Mouse (Mus musculus) forebrain, embryonic 11.5 days (tissue): Measurements from ENCODE around the gene Cacna1d. TPM values are rescaled to one million over a fixed set of nuclear protein-coding genes. Genes with fewer than 3 reads are reported as not detected.

Experiments used
- ATAC-seq: fragments of 200-750 bp; cut with Nextera tagmentation; replicated peaks from 2 replicates; pipeline ENCODE4 v1.8.0; 2017; ENCODE audit warnings: moderate TSS enrichment; ENCODE audit not compliant: low FRiP score
- DNase-seq: peaks from one replicate; pipeline ENCODE4 v3.0.0-alpha.2; 2017; ENCODE audit warnings: low spot score
- H3K27ac ChIP-seq: fragments of 300-500 bp; sonication (generic); 2 replicates; pipeline ENCODE4 v1.5.1; 2014; ENCODE audit warnings: low read depth, low read length
- H3K27me3 ChIP-seq: fragments of 300-500 bp; sonication (generic); 2 replicates; pipeline ENCODE4 v1.6.1; 2014; ENCODE audit warnings: mild to moderate bottlenecking, low read length, mixed read lengths; ENCODE audit not compliant: control insufficient read depth, insufficient read depth
- H3K36me3 ChIP-seq: fragments of 300-500 bp; sonication (generic); 2 replicates; pipeline ENCODE4 v1.6.1; 2014; ENCODE audit warnings: mild to moderate bottlenecking, low read length, moderate library complexity, mixed read lengths; ENCODE audit not compliant: control insufficient read depth, insufficient read depth
- H3K4me1 ChIP-seq: fragments of 300-500 bp; sonication (generic); replicated peaks from 2 replicates; pipeline ENCODE4 v1.6.1; 2014; ENCODE audit warnings: low read length, mixed read lengths; ENCODE audit not compliant: control insufficient read depth, insufficient read depth
- H3K4me2 ChIP-seq: fragments of 300-500 bp; sonication (generic); 2 replicates; pipeline ENCODE4 v1.6.1; 2014; ENCODE audit warnings: low read depth, mild to moderate bottlenecking, low read length, moderate library complexity, mixed read lengths; ENCODE audit not compliant: severe bottlenecking
- H3K4me3 ChIP-seq: fragments of 300-500 bp; sonication (generic); 2 replicates; pipeline ENCODE4 v1.5.1; 2014; ENCODE audit warnings: low read depth, low read length
- H3K9ac ChIP-seq: fragments of 300-500 bp; sonication (generic); 2 replicates; pipeline ENCODE4 v1.6.1; 2014; ENCODE audit warnings: low read length
- H3K9me3 ChIP-seq: fragments of 300-500 bp; sonication (generic); 2 replicates; pipeline ENCODE4 v1.6.1; 2016; ENCODE audit warnings: low read length, mixed read lengths; ENCODE audit not compliant: control insufficient read depth
- WGBS: fragments of 180-500 bp; shearing (Covaris S2); extraction: QIAGEN DNeasy Blood & Tissue Kit; methylation state at CpG from one replicate; pipeline ENCODE4 v1.1.7; 2014; 5-methylcytosine and 5-hydroxymethylcytosine counted together
- polyA plus RNA-seq: library from polyadenylated mRNA; unstranded; fragments of >200 nt; fragmentation: Nextera tagmentation; extraction: Ambion mirVana; gene quantifications from 2 replicates; pipeline ENCODE4 v1.2.1, GENCODE M21; 2014

Cacna1d gene
- polyA plus RNA-seq, 1 experiment from 2014 or later, result 1.8 TPM

DNA sequence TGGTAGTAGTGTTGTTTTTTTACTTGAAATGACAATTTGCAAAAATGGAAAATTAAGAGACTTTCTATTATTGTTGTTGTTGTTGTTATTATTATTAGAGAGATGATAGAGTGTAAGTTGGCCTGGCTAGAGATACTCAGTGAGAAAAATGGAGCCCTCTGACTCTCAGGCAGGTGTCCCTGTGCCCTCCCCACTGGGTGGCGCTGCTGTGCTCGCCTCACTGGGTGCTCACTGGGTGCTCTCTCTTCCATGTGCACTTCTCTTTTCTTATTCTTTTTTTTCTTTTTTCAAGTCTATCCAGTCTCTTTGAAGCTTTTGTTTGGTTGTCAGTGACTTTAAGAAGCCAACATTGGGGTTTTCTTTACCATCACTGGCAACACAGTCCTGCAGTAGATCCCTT, 463.9 kb downstream of the Cacna1d start:
- ATAC-seq, result no peak

GRCm38 (mm10) chr14:30024387-30024786, 466.9 kb downstream of the Cacna1d start:
- Histone ChIP-seq H3K9me3 (no peaks in the 10 kb centered on the region), H3K27ac (no peak overlapping the region)

More for the DNA sequence above, 463.9 kb downstream of the Cacna1d start:
- no peak for DNase-seq
- Histone ChIP-seq H3K4me2 (no peak overlapping the region), H3K4me3 (no peak overlapping the region), H3K9ac (no peak overlapping the region), H3K36me3 (no peaks in the 10 kb centered on the region), H3K4me1 (no peaks in the 10 kb centered on the region), H3K9me3 (no peaks in the 10 kb centered on the region), H3K27ac (no peak overlapping the region), H3K27me3 (no peaks in the 10 kb centered on the region)
- 37% methylated on average over 2 of the region's 2 CpGs for WGBS

GRCm38 (mm10) chr14:30022471-30022870, 468.8 kb downstream of the Cacna1d start:
- Histone ChIP-seq H3K4me3 (no peak overlapping the region), H3K4me1 (no peaks in the 10 kb centered on the region), H3K4me2 (no peak overlapping the region), H3K9me3 (no peaks in the 10 kb centered on the region), H3K36me3 (no peaks in the 10 kb centered on the region), H3K27me3 (no peaks in the 10 kb centered on the region), H3K27ac (no peak overlapping the region), H3K9ac (no peak overlapping the region)
- no peak for ATAC-seq
- DNase-seq, result no peak
- 94% methylated on average over 6 of the region's 6 CpGs for WGBS

More at GRCm38 (mm10) chr14:30024387-30024786, 466.9 kb downstream of the Cacna1d start:
- no peaks in the 10 kb centered on the region for H3K4me1 ChIP-seq
- H3K27me3 ChIP-seq, result no peaks in the 10 kb centered on the region
- no peak overlapping the region for H3K4me3 ChIP-seq
- DNase-seq, result no peak
- no peaks in the 10 kb centered on the region for H3K36me3 ChIP-seq
- H3K9ac ChIP-seq, result no peak overlapping the region
- ATAC-seq, result no peak
- no peak overlapping the region for H3K4me2 ChIP-seq
- whole genome bisulfite sequencing, result 74% methylated on average over 7 of the region's 7 CpGs

DNA sequence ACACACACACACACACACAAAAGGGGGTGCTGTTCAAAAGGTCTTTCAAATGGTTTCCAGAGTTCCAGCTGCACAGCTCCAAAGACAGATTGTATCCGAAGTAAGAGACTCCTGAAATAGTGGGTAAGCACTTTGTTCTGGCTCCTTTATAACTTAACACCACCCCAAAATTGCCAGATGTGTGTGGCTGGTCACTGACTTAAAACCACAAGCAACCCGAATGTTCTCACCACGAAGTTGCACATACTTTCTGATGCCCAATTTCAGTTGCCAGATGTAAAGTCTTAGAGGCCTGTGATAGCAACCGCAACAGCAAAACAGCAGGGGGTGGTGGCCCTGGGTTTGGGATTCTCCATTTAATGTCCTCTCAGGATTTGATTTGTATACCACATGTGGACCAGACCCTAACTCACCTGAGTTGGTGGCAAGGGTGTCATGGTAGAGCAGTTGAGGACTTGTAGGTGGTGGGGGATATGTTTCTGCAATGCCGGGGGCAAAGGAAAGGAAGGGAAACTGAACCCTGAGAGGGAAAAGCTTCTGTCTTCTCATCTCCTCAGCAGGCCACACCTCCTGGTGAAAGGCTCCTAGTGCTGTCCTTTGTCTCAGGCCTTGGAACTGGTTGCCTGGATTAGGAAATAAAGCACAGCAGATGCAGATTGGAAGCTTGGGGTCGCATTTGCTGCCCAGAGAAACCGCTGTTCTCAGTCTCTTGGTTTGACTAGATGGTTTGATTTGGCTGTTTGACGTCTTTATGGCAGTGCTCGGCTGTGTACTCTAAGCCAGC, 471.3 kb downstream of the Cacna1d start:
- H3K9ac ChIP-seq, result no peak overlapping the region
- DNase-seq (no peak), ATAC-seq (no peak)
- H3K4me3 ChIP-seq, result no peak overlapping the region
- H3K36me3 ChIP-seq, result no peaks in the 10 kb centered on the region
- no peaks in the 10 kb centered on the region for H3K4me1 ChIP-seq
- H3K9me3 ChIP-seq, result no peaks in the 10 kb centered on the region
- WGBS, result 43% methylated on average over 9 of the region's 9 CpGs
- H3K4me2 ChIP-seq, result no peak overlapping the region
- no peaks in the 10 kb centered on the region for H3K27me3 ChIP-seq
- no peak overlapping the region for H3K27ac ChIP-seq

DNA sequence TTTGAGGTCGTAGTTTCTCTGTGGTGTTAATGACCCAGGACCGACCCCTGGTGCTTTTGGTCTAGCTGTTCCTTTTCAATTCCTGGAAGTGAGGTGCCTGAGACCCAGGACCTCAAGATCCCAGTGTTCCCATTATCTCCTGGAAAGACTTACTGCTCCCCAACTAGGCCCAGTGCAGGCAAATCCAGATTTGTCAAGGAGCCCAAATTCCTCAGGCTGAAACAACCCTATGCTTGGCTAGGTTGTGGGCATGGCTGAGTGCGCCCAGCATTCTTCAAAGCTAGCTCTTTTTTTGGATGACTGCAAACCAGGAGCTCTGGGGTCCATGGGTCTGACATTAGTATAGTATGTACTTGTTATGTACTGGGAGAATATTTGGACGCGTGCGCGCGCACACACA, 471.9 kb downstream of the Cacna1d start:
- Histone ChIP-seq H3K4me1 (no peaks in the 10 kb centered on the region), H3K36me3 (no peaks in the 10 kb centered on the region), H3K27me3 (no peaks in the 10 kb centered on the region), H3K27ac (no peak overlapping the region), H3K4me3 (no peak overlapping the region), H3K4me2 (no peak overlapping the region), H3K9me3 (no peaks in the 10 kb centered on the region), H3K9ac (no peak overlapping the region)
- 95% methylated on average over 8 of the region's 8 CpGs for WGBS
- no peak for DNase-seq
- no peak for ATAC-seq

DNA sequence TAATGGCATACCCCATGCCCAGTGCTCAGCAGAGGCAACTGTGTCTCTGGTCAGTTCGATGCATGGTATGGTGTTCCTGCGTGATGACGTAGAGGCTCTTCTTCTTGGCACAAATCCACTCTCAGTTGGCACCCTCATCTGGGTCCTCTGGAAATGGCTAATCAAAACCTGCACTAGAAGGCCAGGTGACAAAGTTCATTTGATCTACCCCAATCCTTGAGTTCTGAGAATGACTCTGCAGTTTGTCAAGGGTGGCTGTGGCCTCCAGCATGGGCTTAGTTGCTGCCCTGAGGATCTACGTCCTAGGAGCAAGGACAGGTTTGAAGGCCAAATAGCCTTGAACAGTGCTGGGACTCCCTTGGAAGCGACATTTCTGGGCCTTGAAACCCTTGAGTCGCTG, 472.4 kb downstream of the Cacna1d start:
- no peak overlapping the region for H3K9ac ChIP-seq
- WGBS, result 92% methylated on average over 6 of the region's 6 CpGs
- no peak overlapping the region for H3K4me3 ChIP-seq
- H3K9me3 ChIP-seq, result no peaks in the 10 kb centered on the region
- ATAC-seq (no peak), DNase-seq (no peak)
- H3K36me3 ChIP-seq, result no peaks in the 10 kb centered on the region
- no peak overlapping the region for H3K4me2 ChIP-seq
- no peaks in the 10 kb centered on the region for H3K27me3 ChIP-seq
- no peaks in the 10 kb centered on the region for H3K4me1 ChIP-seq
- H3K27ac ChIP-seq, result no peak overlapping the region

DNA sequence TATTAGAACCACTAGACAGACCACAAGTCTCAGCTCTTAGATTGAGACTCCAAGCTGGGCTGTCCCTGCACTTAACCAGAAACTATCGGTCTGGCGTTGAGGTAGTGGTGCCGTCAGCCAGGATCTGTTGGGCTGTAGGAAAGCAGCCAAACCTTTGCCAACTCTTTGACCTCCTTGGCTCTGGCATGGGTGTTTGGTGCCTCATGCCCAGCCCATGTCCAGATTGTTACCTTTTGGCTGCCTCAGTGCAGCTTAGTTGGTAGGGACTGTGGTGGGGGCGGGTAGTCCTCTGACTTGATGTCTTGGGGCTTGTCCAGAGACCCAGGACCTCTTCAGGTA, 472.8 kb downstream of the Cacna1d start:
- Histone ChIP-seq H3K4me1 (no peaks in the 10 kb centered on the region), H3K4me3 (no peak overlapping the region), H3K36me3 (no peaks in the 10 kb centered on the region), H3K27me3 (no peaks in the 10 kb centered on the region), H3K4me2 (no peak overlapping the region), H3K27ac (no peak overlapping the region), H3K9me3 (no peaks in the 10 kb centered on the region), H3K9ac (no peak overlapping the region)
- ATAC-seq (no peak), DNase-seq (no peak)
- 86% methylated on average over 4 of the region's 4 CpGs for WGBS

GRCm38 (mm10) chr14:30017794-30018462, 473.3 kb downstream of the Cacna1d start:
- ATAC-seq, result no peak
- DNase-seq, result no peak
- Histone ChIP-seq H3K9ac (no peak overlapping the region), H3K4me2 (no peak overlapping the region), H3K27me3 (no peaks in the 10 kb centered on the region), H3K36me3 (no peaks in the 10 kb centered on the region), H3K9me3 (no peaks in the 10 kb centered on the region), H3K27ac (no peak overlapping the region), H3K4me3 (no peak overlapping the region), H3K4me1 (no peaks in the 10 kb centered on the region)
- WGBS, result 88% methylated on average over 8 of the region's 8 CpGs

DNA sequence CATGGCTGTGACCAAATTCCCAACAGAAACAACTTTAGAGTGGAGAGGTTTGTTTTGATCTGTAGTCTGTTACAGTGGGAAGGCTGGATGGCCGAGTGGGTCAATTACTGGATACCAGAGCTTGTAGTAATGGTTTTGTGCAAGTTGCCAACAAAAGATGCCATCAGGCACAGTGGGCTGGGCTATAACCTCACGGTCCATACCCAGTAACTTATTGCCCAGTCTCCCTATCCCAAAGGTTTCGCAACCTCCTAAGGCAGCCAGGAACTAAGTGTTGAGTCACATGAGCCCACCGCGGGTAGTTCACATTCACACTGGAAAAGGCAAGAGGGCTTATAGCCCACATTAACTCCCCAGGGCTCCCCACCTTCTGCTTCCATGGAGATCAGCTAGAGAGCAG, 474.6 kb downstream of the Cacna1d start:
- Histone ChIP-seq H3K36me3 (no peaks in the 10 kb centered on the region), H3K27me3 (no peaks in the 10 kb centered on the region), H3K4me2 (no peak overlapping the region), H3K9me3 (no peaks in the 10 kb centered on the region), H3K4me1 (no peaks in the 10 kb centered on the region), H3K9ac (no peak overlapping the region), H3K27ac (no peak overlapping the region), H3K4me3 (no peak overlapping the region)
- DNase-seq (no peak), ATAC-seq (no peak)
- WGBS, result 93% methylated on average over 5 of the region's 5 CpGs
